Mouse (Mus musculus) kidney, postnatal 0 days (tissue): ENCODE measurements around the gene Rtl6. TPM values are rescaled to one million over a fixed set of nuclear protein-coding genes. Genes with fewer than 3 reads are reported as not detected.

Experiments
- ATAC-seq: fragments of 200-750 bp; cut with Nextera tagmentation; replicated peaks from 2 replicates; pipeline ENCODE4 v1.8.0; 2017; ENCODE audit warnings: low read depth, moderate number of reproducible peaks, moderate TSS enrichment, moderate library complexity; ENCODE audit not compliant: low FRiP score
- DNase-seq: peaks from one replicate; pipeline ENCODE4 v3.0.0-alpha.2; 2016; ENCODE audit warnings: low spot score
- H3K27ac ChIP-seq: fragments of 300-500 bp; sonication (generic); 2 replicates; pipeline ENCODE4 v1.5.1; 2014; ENCODE audit warnings: mild to moderate bottlenecking
- H3K27me3 ChIP-seq: fragments of 300-500 bp; sonication (generic); 2 replicates; pipeline ENCODE4 v1.6.1; 2014; ENCODE audit warnings: low read length, mixed read lengths; ENCODE audit not compliant: insufficient read depth
- H3K36me3 ChIP-seq: fragments of 300-500 bp; sonication (generic); 2 replicates; pipeline ENCODE4 v1.6.1; 2014; ENCODE audit warnings: low read length, mixed read lengths; ENCODE audit not compliant: insufficient read depth
- H3K4me1 ChIP-seq: fragments of 300-500 bp; sonication (generic); replicated peaks from 2 replicates; pipeline ENCODE4 v1.6.1; 2014; ENCODE audit warnings: antibody characterized with exemption, low read length, mixed read lengths; ENCODE audit not compliant: insufficient read depth
- H3K4me2 ChIP-seq: fragments of 300-500 bp; sonication (generic); 2 replicates; pipeline ENCODE4 v1.6.1; 2014; ENCODE audit warnings: mild to moderate bottlenecking, low read length, moderate library complexity, mixed read lengths
- H3K4me3 ChIP-seq: fragments of 300-500 bp; sonication (generic); replicated peaks from 2 replicates; pipeline ENCODE4 v1.5.1; 2014; ENCODE audit warnings: low read depth, low read length
- H3K9ac ChIP-seq: fragments of 300-500 bp; sonication (generic); 2 replicates; pipeline ENCODE4 v1.6.1; 2014; ENCODE audit warnings: low read depth, low read length
- H3K9me3 ChIP-seq: fragments of 300-500 bp; sonication (generic); replicated peaks from 2 replicates; pipeline ENCODE4 v1.6.1; 2016; ENCODE audit warnings: low read length, inconsistent platforms, mixed read lengths
- CTCF ChIP-seq: IDR thresholded peaks from 2 replicates; pipeline ENCODE4 v1.5.1; 2016; ENCODE audit warnings: antibody characterized with exemption, low read depth, mild to moderate bottlenecking, moderate library complexity
- WGBS: fragments of 180-500 bp; shearing (Covaris S2); extraction: QIAGEN DNeasy Blood & Tissue Kit; methylation state at CpG from one replicate; pipeline ENCODE4 v1.1.7; 2014; 5-methylcytosine and 5-hydroxymethylcytosine counted together
- polyA plus RNA-seq: library from polyadenylated mRNA; unstranded; fragments of >200 nt; fragmentation: Nextera tagmentation; extraction: Ambion mirVana; gene quantifications from 2 replicates; pipeline ENCODE4 v1.2.1, GENCODE M21; 2015

Rtl6 gene
- polyA plus RNA-seq, 1 experiment from 2014 or later, result 11.2 TPM

DNA sequence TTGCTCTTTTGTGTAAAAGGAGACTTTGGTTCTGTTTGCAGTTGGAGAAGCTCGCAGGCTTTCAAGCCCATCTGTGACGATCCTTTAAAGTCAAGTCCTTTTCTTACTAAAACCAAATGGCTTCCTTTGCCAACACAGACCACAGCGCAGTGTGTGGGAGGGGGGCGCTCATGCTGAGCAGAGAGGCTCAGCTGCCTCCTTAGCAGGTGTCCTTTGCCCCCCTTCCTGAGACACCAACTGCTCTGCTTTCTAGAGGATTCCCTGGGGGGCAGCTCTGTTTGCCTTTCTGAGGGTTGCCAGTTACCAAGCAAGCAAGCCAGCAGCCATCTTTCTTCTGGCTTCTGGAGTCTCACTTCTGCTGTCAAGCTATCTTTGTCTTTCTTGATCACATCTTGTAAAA is 19.4 kb upstream of the Rtl6 start:
- 37% methylated on average over 4 of the region's 4 CpGs for WGBS
- Histone ChIP-seq H3K9ac (no peak overlapping the region), H3K9me3 (no peaks in the 10 kb centered on the region), H3K27me3 (no peaks in the 10 kb centered on the region), H3K4me3 (no peak overlapping the region), H3K4me1 (no peaks in the 10 kb centered on the region), H3K27ac (no peak overlapping the region), H3K36me3 (no peaks in the 10 kb centered on the region), H3K4me2 (no peak overlapping the region)
- no peak for TF ChIP-seq CTCF
- ATAC-seq, result no peak
- DNase-seq, result no peak

DNA sequence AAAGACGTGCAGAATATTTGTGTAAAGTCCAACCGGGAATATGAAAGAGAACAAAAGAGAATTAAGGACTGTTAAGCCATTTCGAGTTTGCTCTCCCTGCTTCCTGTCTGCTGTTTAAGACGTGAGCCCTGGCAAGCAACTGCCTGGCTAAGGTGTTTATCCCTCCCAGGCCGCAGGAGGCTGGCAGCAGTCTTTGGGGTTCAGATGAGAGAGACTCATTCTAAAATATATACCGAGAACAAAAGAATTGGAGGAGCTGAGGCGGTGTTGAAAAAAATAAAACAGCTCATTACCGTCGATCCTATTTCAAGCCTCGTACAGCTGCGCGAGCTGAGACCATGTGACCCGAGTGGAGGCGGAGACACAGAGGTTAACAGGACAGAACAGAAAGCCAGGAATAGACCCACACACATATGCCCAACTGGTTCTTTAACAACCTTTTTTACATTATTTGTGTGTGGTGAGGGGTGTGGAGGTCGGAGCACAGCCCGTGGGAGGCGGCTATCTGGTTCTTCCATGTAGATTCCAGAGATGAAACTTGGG is 9.0 kb upstream of the Rtl6 start:
- TF ChIP-seq CTCF, result no peak
- Histone ChIP-seq H3K9me3 (no peaks in the 10 kb centered on the region), H3K4me1 (no peaks in the 10 kb centered on the region), H3K36me3 (no peaks in the 10 kb centered on the region), H3K4me2 (no peak overlapping the region), H3K27me3 (no peaks in the 10 kb centered on the region), H3K9ac (no peak overlapping the region), H3K27ac (no peak overlapping the region), H3K4me3 (no peak overlapping the region)
- DNase-seq, result peak; percentile 18
- ATAC-seq, result no peak
- WGBS, result 57% methylated on average over 17 of the region's 17 CpGs

DNA sequence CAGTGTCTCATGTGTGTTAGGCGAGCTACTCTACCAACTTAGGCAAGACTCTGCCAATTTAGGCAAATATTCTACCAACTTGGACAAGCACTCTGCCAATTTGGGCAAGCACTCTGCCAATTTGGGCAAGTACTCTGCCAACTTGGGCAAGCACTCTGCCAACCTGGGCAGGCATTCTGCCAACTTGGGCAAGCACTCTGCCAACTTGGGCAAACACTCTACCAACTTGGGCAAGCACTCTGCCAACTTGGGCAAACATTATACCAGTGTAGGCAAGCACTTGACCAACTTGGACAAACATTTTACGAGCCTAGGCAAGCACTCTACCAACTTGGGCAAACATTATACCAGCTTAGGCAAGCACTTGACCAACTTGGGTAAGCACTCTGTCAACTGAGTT is 3.9 kb upstream of the Rtl6 start:
- Histone ChIP-seq H3K4me2 (no peak overlapping the region), H3K27me3 (no peaks in the 10 kb centered on the region), H3K9ac (no peak overlapping the region), H3K36me3 (no peaks in the 10 kb centered on the region), H3K9me3 (no peaks in the 10 kb centered on the region), H3K4me1 (no peaks in the 10 kb centered on the region; the same call in 1 of the 2 replicates), H3K4me3 (no peak overlapping the region), H3K27ac (no peak overlapping the region)
- 79% methylated on average over 2 of the region's 2 CpGs for WGBS
- no peak for ATAC-seq
- no peak for TF ChIP-seq CTCF
- DNase-seq, result no peak

DNA sequence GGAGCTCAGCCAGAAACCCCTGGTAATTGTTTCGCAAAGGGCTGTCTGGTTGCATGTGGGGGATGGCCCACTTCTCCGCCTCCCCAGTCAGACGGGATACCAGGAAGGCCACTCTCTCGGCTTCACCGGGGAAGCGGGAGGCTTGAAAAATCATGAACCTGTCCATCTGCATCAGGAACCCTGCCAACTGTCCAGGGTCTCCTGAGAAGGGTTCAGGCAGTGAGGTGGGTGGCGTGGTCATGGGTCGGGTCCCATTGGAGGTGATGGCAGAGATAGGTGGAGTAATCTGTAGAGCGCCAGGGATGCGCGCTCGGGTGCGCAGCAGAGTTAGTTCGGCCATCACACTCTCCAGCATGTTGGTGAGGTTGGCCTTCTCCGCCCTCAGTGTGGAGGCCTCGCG is 949 bp downstream of the Rtl6 start:
- DNase-seq, result no peak
- H3K9ac ChIP-seq, result peak overlapping the region; percentile 72; the same call in 1 of the 2 replicates
- no peak for TF ChIP-seq CTCF
- no peak overlapping the region for H3K4me3 ChIP-seq
- H3K27me3 ChIP-seq, result no peaks in the 10 kb centered on the region
- no peaks in the 10 kb centered on the region for H3K36me3 ChIP-seq
- no peaks in the 10 kb centered on the region; the same call in 1 of the 2 replicates for H3K4me1 ChIP-seq
- no peak overlapping the region for H3K27ac ChIP-seq
- no peaks in the 10 kb centered on the region for H3K9me3 ChIP-seq
- 96% methylated on average over 17 of the region's 17 CpGs for WGBS
- no peak for ATAC-seq
- H3K4me2 ChIP-seq, result peak overlapping the region; percentile 71

DNA sequence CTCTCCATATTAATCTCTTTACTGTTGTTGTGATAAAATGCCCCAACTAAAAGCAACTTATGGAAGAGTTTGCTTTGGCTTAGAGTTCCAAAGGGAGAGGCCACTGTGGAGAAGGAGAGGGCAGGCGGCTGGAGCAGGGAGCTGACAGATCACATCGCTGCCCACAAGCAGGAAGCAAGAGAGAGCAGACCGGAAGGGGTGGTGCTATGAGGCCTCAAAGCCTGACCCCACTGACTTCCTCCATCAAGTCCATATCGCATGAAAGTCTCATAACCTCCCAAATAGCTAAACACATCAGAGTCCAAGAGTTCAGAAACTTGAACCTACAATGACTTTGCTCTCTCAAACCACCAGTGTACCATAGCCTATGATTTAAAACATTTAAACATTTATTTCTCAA is 6.6 kb downstream of the Rtl6 start:
- no peak for DNase-seq
- H3K9me3 ChIP-seq, result no peaks in the 10 kb centered on the region
- no peaks in the 10 kb centered on the region for H3K4me1 ChIP-seq
- H3K27me3 ChIP-seq, result no peaks in the 10 kb centered on the region
- no peak for ATAC-seq
- TF ChIP-seq CTCF, result no peak
- H3K27ac ChIP-seq, result no peak overlapping the region
- no peak overlapping the region for H3K4me2 ChIP-seq
- no peak overlapping the region for H3K9ac ChIP-seq
- H3K4me3 ChIP-seq, result no peak overlapping the region
- 59% methylated on average over 4 of the region's 4 CpGs for WGBS
- H3K36me3 ChIP-seq, result no peaks in the 10 kb centered on the region

DNA sequence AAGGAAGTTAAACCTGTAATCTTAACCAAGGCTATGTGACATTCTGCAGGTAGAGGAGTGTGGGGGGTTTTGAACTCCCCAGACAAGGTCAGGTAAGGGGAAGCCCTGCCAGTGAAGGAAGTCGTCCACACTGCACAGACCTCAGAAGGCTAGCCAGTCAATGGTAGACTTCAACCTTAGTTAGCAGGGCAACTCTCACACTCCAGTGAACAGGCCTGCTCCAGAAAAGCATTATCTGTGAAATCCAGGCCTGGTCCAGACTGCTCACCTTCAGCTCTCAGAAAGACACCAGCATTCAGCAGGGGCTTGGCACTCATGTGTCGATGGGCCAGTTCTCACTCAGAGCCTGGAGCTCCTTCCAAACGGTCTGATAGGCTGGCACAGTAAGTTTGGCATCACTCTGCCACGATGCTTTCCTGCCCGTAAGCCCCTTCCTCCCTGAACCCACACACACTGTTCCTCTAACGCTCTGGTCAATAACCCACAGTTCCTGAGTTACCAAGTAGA is 8.3 kb downstream of the Rtl6 start:
- ATAC-seq (0 out of 2 replicates have a peak, but pooled peaks have one; percentile 71), DNase-seq (no peak)
- no peaks in the 10 kb centered on the region for H3K9me3 ChIP-seq
- no peak overlapping the region for H3K27ac ChIP-seq
- H3K9ac ChIP-seq, result no peak overlapping the region
- H3K4me1 ChIP-seq, result no peaks in the 10 kb centered on the region
- no peak overlapping the region for H3K4me3 ChIP-seq
- H3K36me3 ChIP-seq, result no peaks in the 10 kb centered on the region
- WGBS, result 72% methylated on average over 6 of the region's 6 CpGs
- TF ChIP-seq CTCF, result no peak
- no peaks in the 10 kb centered on the region for H3K27me3 ChIP-seq
- no peak overlapping the region for H3K4me2 ChIP-seq

DNA sequence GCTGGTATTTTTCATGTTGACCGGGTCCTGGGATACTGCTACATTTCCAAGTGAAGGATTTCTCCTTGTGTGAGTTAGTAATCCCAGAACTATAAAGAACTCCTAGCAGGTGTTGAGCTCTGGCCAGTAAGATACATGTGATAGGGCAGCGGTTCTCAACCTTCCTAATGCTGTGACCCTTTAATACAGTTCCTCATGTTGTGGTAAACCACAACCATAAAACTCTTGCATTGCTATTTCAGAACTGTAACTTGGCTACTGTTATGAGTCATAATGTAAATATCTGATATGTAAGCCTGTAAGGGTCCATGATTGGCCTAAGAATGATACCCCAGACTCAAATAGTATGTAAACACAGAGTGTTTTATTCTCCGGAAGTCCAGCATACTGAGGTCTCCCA is 11.6 kb downstream of the Rtl6 start:
- WGBS, result 82% methylated on average over 3 of the region's 3 CpGs

More for the DNA sequence above, 11.6 kb downstream of the Rtl6 start:
- Histone ChIP-seq H3K4me1 (0 out of 2 replicates have a peak, but pooled peaks cover 3% of the 10 kb centered on the region), H3K4me2 (no peak overlapping the region), H3K27ac (no peak overlapping the region), H3K9ac (no peak overlapping the region), H3K27me3 (no peaks in the 10 kb centered on the region), H3K36me3 (no peaks in the 10 kb centered on the region), H3K9me3 (no peaks in the 10 kb centered on the region), H3K4me3 (no peak overlapping the region)
- TF ChIP-seq CTCF, result no peak
- DNase-seq, result no peak
- ATAC-seq, result no peak
